Mouse (Mus musculus): ENCODE data around the gene Traf3ip2. TPM values are rescaled to one million over a fixed set of nuclear protein-coding genes. Genes with fewer than 3 reads are reported as not detected.

Traf3ip2 gene
- polyA plus RNA-seq, 2 experiments from 2014 or later: 33.8 to 34.0 TPM

DNA sequence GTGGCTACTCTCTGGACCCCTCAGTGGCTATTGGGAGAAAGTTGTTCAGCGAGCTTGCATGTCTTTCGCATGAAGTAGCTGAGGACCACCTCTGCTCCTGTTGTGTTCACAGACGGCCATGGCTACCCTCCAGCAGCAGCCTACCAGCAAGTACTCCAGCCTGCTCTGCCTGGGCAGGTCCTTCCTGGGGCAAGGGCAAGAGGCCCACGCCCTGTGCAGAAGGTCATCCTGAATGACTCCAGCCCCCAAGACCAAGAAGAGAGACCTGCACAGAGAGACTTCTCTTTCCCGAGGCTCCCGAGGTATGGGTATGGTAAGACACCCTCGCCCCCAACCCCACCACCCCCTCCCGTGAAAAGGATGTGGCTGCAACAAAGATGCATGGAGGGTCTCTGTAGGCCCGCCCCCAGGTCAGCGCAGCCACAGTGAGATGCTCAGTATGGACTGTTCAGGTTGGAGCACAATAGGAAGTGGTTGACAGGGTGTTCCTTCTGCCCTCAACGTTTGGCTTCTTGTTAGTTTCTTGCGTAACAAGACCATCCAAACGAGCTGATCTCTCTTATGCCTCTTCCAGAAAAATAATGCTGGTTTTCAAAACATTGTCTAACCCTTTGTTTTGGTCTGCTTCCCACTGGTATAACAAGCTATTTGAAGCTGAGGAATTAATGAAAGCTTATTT lies 21.8 kb downstream of the Traf3ip2 start:
- ATAC-seq: no peak

DNA sequence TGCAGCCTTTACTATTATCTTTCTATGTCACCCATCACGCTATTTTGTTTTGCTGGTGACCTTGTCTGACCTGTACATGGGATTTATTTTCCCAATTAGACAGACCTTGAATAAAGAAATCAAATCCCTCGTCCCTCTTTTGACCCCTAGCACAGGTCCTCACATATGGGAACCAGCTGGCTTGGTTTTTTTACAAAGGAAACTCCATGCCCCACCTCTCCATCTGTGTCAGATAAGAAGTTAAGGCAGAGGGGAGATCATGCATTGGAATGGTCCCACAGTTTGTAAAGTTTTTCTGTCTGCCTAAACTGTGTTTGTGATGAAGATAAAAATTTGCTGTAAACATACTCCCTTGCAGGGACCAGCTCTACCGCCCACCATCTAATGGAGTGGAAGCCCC lies 26.1 kb downstream of the Traf3ip2 start:
- ATAC-seq: no peak

DNA sequence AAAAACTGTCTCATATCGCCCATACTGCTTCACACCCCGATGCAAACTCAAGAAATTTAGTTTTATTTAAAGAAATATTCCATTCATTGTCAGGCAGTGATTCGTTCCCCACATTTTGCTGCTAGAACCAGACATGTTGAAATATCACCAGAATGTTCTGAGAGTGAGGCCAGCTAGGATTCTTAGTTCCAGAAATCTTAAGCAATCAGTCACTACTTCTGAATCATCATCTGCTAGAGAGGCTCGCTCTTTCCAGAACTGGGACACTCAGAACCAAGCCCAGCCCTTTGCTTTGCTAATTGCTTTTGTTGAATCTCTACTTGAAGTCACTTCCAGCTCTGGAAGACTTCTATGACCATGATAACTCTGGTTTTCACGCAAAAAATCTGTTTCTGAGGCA lies 27.0 kb downstream of the Traf3ip2 start:
- ATAC-seq: no peak

DNA sequence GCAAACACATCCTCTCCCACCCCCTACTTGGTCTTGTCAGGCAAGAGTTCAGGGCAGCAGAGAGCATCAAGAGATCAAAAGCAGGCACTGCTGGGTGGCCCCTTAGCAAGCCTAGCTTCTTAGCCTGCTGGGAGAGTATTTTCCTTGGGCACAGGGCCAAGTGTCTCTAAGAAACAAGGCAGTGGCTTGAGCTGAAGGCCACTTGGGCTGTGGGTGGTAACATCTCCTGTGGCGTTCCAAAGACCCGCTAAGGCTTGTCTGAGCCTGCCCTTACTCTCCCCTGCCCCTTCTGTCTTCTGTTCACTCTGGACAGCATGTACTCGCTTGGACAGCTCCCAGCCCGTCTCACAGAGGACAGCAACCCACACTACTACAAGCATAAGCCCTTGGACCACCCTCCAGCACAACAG lies 28.1 kb downstream of the Traf3ip2 start:
- ATAC-seq: no peak

DNA sequence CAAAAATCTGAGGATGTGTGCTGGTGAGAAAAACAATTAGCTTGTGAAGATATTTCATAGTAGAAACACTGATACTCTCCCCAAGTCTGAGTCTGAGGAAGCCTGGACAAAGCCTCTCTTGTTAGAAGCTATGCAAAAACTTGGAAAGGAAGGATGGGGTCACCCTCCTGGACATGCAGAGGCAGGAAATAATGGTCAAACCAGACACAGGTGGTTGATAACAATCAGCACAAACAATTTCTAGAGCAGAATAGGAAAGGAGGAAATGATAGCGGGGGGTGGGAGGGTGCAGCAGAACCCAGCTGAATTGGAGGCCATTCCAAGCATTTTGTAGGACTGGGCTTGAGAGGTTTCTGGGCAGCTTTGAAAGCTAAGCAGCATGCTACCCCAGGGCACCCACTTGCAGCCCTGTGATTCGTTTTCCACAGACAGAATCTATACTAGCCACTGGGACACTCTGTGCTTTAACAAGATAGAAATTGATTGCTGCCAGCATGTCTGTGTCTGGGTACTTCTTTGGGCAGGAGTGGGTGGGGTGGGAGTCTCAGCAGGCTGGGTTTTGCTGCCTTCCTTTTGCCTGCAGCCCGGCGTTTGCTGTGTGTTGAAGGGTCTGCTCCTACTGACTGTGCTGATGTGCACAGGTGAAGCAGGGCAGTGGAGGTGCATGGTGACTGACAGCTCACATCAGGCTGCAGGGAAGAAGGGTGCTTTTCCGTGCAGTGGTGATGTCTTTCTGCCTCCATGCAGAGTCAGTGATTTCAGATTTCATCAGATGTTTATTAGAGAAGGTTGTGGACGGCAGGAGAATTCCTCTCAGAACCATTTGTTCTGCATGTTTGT lies 33.3 kb downstream of the Traf3ip2 start:
- no peak for ATAC-seq

DNA sequence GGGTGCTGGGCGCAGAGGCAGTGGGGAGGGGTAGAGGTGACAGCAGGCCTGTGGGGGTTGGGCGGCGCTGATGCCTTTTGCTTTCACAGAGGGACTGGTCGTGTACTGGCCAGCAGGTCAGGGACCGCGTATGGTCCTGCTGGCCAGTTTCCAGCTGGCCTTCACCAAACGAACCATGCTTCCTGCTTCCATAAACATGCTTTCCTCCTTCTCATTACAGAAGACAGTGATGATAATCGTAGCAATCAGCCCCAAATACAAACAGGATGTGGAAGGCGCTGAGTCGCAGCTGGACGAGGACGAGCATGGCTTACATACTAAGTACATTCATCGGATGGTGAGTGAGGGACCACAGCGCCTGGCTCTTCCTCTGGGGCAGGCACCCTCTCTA lies 33.9 kb downstream of the Traf3ip2 start:
- ATAC-seq: no peak

DNA sequence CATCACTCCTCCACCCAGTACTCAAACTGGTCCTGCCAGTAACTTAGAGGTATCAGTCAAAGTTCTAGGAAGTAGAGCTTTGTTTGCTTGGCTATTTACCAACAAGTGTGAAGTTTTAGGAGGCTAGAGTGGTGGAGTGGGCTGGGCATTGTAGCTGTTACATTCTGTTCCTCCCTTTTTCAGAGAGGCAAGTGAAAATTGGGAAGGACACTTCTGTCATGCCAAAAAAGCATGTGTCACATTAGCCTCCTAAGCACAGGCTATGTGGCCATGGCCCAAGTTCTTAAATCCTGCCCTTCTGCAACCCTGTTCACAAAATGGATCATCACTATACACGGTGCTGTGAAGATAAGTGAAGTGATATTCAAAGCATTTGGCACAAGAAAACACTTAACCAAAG lies 34.4 kb downstream of the Traf3ip2 start:
- no peak for ATAC-seq

DNA sequence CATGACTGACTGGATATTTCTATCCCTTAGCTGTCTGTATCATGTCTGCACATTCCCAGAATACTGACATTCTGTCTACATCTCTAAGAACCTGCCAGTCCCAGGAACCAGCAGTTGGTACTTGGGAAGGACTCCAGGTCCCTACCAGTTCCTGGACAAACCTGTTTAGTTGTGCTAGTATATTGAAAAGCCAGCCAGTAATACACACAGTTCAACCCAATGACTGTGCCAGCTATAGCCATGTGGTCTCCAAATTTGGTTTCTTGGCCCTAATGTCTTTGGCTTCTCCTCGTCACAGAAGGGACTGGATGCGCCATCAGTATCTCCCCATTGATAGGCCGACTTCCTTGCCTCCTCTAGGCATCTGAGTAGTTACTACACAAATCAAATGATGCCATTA lies 35.5 kb downstream of the Traf3ip2 start:
- no peak for ATAC-seq

DNA sequence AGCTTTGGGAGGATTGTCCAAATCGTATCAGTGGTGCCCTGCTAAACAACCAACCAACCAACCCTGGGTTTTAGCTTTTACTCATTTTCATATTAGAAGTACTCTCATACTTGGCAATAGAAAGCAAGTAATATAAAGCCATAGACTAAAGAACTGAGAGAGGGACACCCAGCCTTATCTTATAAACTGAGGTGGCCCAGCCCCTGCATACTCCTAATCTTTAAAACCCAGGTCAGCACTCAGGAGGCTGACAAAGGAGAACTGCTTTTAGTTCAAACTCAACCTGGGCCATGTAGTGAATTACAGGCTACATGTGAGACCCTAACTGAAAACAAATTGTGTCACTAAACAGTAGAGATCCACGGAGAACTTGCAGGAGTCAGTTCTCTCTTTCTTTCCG lies 36.8 kb downstream of the Traf3ip2 start:
- no peak for ATAC-seq

DNA sequence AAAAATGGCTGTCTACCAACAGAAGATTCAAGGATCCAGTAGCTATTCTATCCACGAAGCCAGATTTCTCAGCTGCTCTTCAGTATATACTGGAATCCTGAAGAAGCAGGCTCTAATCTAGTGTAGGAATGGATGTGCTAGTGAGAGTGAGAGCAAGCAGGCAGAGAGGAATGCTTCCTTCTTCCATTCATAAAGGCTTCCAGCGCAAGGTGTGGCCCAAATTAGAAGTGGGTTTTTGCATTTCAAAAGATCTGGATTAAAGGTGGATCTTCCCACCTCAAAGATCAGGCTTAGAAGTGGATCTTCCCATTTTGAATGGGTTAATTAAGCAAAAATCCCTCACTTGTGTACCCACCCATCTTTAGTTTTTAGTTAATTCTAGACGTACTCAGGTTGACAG lies 37.6 kb downstream of the Traf3ip2 start:
- ATAC-seq: no peak

DNA sequence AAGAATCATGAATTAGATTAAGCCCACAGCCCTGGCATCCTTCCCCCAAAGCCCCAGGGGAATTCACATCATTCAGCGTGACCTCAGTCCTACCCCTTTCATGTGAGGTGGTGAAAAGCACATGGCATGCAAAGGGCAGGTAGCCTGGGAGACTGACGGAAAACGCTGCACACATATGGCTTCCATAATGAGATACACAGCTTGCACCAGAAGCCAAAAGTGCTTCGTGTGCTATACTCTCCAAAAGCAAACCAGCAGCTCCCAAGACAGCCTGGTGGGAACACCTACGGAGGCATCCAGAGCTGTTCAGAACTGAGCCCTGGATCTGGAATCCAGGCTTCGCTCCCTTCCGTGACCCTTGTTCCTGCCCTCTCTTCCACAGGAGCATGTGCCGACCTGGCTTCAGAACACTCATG lies 41.3 kb downstream of the Traf3ip2 start:
- ATAC-seq: no peak

DNA sequence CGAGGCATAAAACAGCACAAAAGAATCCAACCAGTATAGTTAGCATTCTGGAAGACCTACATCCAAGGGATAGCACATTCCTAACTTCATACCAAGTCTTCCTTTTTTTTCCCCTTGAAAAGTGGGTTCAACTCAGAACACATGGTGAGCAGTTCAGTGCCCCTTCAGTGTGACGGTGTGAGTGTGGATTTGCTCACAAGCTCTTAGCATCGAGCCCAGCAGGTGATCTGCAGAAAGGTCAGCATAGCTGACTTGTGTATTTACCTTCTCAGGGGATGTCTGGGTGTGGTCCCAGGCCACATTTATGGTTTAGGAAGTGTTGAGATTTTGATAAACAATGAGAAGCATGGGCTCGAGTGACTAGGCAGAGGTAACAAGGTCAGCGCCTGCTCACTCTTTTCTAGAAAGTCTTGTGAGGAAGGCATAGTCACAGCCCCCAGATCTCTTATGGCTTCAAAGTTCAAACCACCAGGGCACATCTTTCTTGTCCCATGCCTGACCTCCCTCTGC lies 46.2 kb downstream of the Traf3ip2 start:
- ATAC-seq: no peak

DNA sequence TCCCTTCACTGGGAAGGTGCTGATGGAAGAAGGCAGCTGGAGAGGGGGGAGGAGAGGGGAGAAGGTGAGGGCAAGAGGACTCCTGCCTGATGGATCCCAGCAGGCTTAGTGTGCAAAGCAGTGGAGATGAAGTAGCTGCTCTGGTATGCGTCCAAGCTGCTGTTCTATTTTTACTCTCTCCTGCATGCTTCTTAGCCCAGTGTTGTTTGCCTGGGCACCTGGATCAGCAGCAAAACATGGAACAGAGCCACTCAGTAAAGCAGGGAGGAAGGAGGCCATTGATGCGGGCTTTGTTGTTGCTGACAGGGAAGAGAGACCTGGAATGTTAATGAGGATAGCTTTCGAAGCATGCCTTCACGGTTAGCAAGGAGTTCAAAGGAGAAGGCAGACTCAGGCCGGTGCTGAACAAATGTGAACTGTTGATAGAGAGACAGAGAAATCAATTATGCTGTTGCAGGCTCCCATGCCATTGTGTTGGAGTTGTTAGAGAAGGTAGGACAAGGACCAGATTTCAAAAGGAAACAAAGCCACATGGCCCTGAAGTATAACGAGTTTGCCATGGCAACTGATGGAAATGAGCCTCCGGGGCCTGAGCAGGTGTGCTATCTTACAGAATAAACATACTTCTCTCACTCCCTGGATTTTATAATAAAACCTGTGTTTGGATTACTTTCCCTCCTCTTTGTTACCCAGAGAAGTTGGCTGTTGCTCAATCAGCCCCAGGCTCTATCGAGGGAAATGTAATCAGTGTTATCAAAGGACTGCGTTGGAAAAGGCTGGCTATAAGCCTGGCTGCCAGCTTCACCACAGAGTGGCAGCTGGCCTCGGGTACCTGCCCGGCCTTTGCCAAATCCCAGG lies 46.9 kb downstream of the Traf3ip2 start:
- ATAC-seq: no peak

DNA sequence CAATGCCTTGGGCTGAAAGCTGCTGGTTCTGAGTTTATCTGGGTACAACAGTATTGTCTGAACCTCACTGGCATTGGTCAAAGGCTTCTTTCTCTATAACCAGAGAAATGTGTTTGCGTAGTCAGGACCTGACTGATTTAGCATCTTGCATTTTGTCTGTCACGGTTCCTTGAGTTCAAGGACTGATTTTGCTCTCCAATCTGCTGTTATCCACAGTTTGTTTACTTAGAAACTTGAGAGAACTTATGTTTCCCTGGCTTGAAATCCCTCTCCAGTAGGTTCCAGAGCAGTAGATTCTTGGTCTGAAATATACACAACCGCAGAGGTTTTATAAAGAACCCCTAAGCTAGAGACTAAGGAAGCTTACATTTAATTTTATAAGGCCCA lies 47.5 kb downstream of the Traf3ip2 start:
- ATAC-seq: no peak

DNA sequence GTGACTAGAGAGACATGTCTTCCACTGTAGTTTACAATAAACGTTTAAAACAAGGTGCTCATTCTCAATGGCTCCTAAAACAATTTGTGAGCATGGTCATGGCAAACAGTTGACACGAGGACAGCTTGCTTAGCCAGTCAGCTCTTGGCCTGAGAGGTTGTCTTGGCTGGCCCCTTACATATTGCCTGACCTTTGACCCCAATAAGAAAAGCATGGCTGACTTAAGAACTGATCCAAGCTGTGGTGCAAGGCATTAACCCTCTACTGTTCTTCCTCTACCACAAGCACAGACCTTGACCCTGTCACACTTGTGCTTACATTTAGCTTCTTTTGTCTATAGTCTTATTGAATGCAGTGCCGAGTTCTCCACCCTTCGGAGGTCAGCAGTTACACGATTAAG lies 48.0 kb downstream of the Traf3ip2 start:
- ATAC-seq: no peak

DNA sequence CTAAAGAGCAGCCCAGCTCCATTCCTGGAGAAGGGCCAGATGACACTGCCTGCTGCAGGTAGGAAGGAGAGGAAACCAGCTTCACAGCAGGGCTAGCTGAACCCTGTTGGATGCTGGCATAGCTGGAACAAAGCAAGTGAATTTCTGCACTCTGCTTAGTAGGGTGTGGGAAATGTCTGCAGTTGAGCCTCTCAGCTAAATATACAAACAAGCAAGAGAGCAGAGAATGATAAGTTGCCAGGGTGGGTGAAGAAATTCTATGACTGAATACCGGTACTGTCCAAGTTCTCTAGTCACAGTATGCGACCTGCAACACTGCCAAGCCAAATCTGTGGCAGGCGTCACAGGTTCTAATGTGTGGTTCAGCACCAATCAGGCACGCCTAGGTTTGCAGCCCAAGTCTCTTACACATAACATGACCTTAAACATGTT lies 52.4 kb downstream of the Traf3ip2 start:
- no peak for ATAC-seq

DNA sequence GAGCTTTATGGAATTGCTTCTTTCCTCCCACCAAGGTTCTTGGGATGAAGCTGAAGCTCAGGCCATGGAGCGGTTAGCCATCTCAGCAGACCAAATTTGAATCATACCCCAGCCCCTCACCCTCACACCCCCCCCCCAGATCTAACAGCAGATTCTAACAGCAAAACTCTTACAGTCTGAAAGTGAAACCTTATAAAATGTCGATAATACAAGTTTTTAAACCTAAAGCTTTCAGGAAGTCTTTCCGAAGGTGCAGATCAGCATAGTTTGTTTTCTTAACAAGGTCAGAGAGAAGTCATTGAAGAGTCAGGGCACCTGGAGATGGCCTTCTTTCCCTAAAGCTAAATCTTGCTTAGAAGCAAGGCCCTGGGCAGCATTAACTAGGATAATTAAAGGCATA lies 53.3 kb downstream of the Traf3ip2 start:
- peak; percentile 40 for ATAC-seq

DNA sequence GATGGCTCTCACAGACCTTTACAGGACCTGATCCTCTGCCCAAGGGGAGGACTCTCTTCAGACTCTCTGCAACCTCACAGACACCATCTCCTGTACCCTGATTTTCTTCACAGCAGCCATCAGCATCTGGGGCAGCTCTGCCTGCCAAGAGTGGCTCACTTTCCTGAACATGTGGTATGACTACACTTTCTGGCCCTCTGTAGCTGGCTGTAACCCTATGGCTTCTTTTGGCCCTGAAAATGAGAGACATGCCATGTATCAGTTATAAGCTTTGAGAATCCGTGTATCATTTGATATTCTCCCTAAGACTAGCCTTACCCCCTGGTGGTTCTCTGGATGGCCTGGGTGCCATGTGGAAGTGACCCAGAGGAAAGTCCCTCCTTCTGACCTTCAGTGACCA lies 58.7 kb downstream of the Traf3ip2 start:
- ATAC-seq: no peak

DNA sequence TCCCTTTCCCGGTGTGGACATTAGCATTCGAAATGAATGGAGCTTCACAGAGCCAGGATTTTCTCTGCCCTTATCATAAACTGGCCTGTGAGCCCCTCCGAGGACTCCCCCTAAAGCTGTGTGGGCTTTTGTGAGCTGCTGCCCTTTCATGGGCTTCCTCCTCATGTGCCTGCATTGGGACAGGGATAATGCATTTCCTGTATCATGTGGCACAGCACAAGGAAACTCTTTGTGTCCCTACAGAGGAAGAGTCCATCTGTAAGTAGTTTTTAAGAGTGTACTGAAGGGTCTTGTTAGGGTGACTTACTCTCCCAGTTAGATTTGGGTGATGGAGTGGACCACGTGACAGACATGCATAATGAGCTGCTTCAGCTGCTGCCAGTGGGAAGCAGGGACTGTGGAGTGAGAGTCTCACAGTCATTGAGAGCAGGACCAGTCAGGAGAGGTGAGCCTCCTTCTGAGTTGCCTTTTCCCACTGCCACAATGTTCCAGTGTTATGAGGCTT lies 59.9 kb downstream of the Traf3ip2 start:
- ATAC-seq: no peak

DNA sequence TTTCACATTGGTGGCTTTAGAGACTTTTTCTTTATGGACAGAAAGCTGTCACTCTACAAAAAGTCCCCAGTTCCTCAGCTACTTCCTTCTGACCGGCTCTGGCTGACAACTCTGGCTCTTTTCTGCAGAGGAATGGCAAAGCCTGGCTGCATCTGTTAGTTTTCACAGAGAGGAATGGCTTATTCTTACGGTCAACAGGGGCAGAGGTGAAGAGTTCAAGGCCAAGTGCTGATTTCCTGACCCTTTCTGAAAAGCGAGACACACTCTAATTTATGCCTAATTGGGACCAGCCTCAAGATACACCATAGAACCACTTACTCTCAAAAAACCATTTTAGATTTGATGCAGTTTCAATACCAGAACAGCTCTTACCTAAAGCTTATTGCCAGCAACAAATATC lies 61.4 kb downstream of the Traf3ip2 start:
- ATAC-seq: no peak

DNA sequence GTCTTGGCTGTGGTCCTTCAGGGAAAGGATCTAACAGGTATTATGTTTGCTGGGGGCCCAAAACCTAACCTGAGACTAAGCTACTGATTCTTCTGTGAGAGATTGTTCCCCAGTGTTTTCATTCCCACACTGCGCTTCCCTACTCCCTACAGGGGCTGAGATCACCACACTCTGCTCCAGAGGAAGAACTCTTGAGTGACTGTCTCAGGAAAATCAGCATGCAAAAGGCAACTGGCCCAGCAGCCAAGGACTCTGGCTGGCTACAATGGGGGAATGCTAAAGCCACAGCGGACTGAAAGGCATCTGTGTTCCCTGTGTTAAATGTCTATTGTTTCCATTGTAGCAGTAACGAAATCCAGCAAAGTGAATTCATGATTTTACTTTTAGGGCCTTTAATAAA lies 62.0 kb downstream of the Traf3ip2 start:
- no peak for ATAC-seq

DNA sequence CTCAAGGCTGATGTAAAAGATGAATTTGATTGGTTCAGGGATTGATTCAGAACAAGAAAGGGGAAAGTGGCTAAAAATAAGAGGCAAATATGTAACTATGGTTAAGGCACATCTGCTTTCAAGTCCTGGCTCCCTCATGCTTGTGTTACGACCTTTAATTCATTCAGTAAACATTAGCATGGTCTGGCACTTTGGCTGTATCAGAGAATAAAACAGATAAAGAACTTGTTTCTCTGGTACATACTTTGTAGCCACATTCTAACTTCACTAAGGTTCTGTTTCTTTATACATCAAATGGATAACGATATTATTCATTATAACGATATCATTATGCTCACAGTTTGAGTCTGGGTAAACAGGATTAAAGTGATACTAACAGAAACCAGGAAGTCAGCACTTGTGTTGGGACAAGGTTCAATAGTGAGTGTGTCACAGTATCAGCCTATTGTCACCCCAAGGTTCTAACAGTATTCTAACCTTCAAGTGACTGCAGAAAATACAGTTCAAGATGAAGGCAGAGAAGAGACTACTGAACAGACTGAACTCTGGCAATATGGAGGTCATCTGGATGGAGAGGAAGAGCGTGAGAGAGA lies 65.6 kb downstream of the Traf3ip2 start:
- no peak for ATAC-seq

DNA sequence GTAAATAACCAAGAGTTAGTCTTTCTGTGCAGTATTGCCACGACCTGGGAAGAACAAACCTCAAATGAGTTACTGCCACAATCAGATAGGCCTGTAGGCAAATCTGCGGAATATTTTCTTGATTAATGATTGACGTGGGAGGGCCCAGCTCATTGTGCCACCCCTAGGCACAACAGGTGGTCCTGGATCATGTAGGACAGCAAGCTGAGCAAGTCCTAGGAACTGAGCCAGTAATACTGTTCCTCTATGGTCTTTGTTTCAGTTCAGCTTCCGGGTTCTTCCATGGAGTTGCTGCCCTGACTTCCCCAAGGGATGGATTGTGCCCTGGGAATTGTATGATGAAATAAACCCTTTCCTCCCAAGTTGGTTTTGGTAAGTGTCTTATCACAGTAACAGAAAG lies 68.3 kb downstream of the Traf3ip2 start:
- ATAC-seq: no peak
